Mouse (Mus musculus) cortical plate, adult 2 months (tissue): ENCODE measurements around the gene Sptbn1. TPM values are rescaled to one million over a fixed set of nuclear protein-coding genes. Genes with fewer than 3 reads are reported as not detected.
A peak's percentile ranks its signal among the peaks of the same experiment; 100 is the strongest.

Source experiments
- H3K27ac ChIP-seq: fragments of 200-500 bp; 2 replicates; pipeline ENCODE4 v1.5.1; 2012; ENCODE audit warnings: low read length, control low read depth, inconsistent platforms; ENCODE audit not compliant: insufficient read depth
- H3K4me1 ChIP-seq: fragments of 200-500 bp; 2 replicates; pipeline ENCODE4 v1.6.1; 2011; ENCODE audit warnings: low read length; ENCODE audit not compliant: control insufficient read depth, insufficient read depth
- H3K4me3 ChIP-seq: fragments of 200-500 bp; 2 replicates; pipeline ENCODE4 v1.5.1; 2011; ENCODE audit warnings: mild to moderate bottlenecking, low read length, control low read depth; ENCODE audit not compliant: insufficient read depth
- CTCF ChIP-seq: fragments of 200-500 bp; IDR thresholded peaks from 2 replicates; pipeline ENCODE4 v1.5.1; 2011; ENCODE audit warnings: mild to moderate bottlenecking, control low read depth, low read length; ENCODE audit not compliant: insufficient read depth; ENCODE audit errors: extremely low read depth
- POLR2A ChIP-seq: fragments of 200-500 bp; IDR thresholded peaks from 2 replicates; pipeline ENCODE4 v1.6.1; 2011; ENCODE audit warnings: mild to moderate bottlenecking, low read length, control low read depth; ENCODE audit not compliant: insufficient read depth; ENCODE audit errors: extremely low read depth
- polyA plus RNA-seq: library from polyadenylated mRNA; depleted of rRNA; stranded (reverse); fragments of >200 nt; gene quantifications from 2 replicates; pipeline ENCODE4 v1.2.3, GENCODE M21; 2012

The Sptbn1 gene
- polyA plus RNA-seq, 1 experiment: 313 TPM

GRCm38 (mm10) chr11:30178193-30178592 is 89.8 kb downstream of the Sptbn1 start:
- H3K4me3 ChIP-seq: no peak overlapping the region
- H3K27ac ChIP-seq: no peak overlapping the region
- peaks cover 6% of the 10 kb centered on the region for H3K4me1 ChIP-seq
- TF ChIP-seq CTCF (no peak), POLR2A (no peak)

GRCm38 (mm10) chr11:30177145-30177840 is 90.7 kb downstream of the Sptbn1 start:
- Histone ChIP-seq H3K4me3 (no peak overlapping the region), H3K4me1 (peaks cover 6% of the 10 kb centered on the region), H3K27ac (no peak overlapping the region)
- TF ChIP-seq POLR2A (no peak), CTCF (no peak)

GRCm38 (mm10) chr11:30176111-30176510 is 91.9 kb downstream of the Sptbn1 start:
- Histone ChIP-seq H3K4me1 (peaks cover 7% of the 10 kb centered on the region), H3K27ac (no peak overlapping the region), H3K4me3 (no peak overlapping the region)
- TF ChIP-seq POLR2A (no peak), CTCF (no peak)

GRCm38 (mm10) chr11:30175623-30176022 is 92.4 kb downstream of the Sptbn1 start:
- H3K4me1 ChIP-seq: peaks cover 8% of the 10 kb centered on the region
- H3K4me3 ChIP-seq: no peak overlapping the region
- H3K27ac ChIP-seq: no peak overlapping the region
- no peak for TF ChIP-seq POLR2A
- no peak for TF ChIP-seq CTCF

- TF ChIP-seq CTCF (no peak), POLR2A (no peak)
- Histone ChIP-seq H3K27ac (no peak overlapping the region), H3K4me1 (peaks cover 11% of the 10 kb centered on the region), H3K4me3 (no peak overlapping the region)
These were observed 96.3 kb downstream of the Sptbn1 start for GRCm38 (mm10) chr11:30171586-30172178.

GRCm38 (mm10) chr11:30171184-30171583 is 96.8 kb downstream of the Sptbn1 start:
- H3K4me1 ChIP-seq: peaks cover 11% of the 10 kb centered on the region
- H3K4me3 ChIP-seq: no peak overlapping the region
- H3K27ac ChIP-seq: no peak overlapping the region
- TF ChIP-seq POLR2A (no peak), CTCF (no peak)

- Histone ChIP-seq H3K27ac (peak overlapping the region; percentile 73; the same call in 1 of the 2 replicates), H3K4me3 (no peak overlapping the region), H3K4me1 (peaks cover 21% of the 10 kb centered on the region)
- TF ChIP-seq POLR2A (no peak), CTCF (no peak)
These were observed 101.4 kb downstream of the Sptbn1 start for GRCm38 (mm10) chr11:30166551-30166922.

- Histone ChIP-seq H3K4me1 (peaks cover 22% of the 10 kb centered on the region), H3K4me3 (no peak overlapping the region), H3K27ac (peak overlapping the region; percentile 73; the same call in 1 of the 2 replicates)
- no peak for TF ChIP-seq CTCF
- TF ChIP-seq POLR2A: no peak
These were observed 102.0 kb downstream of the Sptbn1 start for GRCm38 (mm10) chr11:30165861-30166550.

- Histone ChIP-seq H3K4me3 (no peak overlapping the region), H3K4me1 (peaks cover 25% of the 10 kb centered on the region), H3K27ac (no peak overlapping the region)
- TF ChIP-seq POLR2A: no peak
- no peak for TF ChIP-seq CTCF
These were observed 103.3 kb downstream of the Sptbn1 start for GRCm38 (mm10) chr11:30164515-30165214.
